Mouse (Mus musculus) heart, postnatal 14 days (tissue): ENCODE measurements at regions not wholly inside any gene's neighbourhood (a gene's known extent, or its start where the extent isn't known, plus 50 kb on each side); places are given as distances from the start of the nearest gene placed in this dataset.
"Not testable (repeated sequence)": the region's sequence is repeated elsewhere in the genome, so short reads cannot be mapped to it uniquely, and the experiment has no call there.

Experiments
- DNase-seq, 2 experiments: peaks; one replicate each; pipeline ENCODE4 v3.0.0; 2021 to 2022
- intact Hi-C: fragments of 180-260 bp; cut with DNase I; formaldehyde crosslinking; loops from one replicate; pipeline ENCODE4 v1.15.1; 2025

- intact Hi-C loops: no loop called here
- no peak for DNase-seq
Observed at GRCm38 (mm10) chr12:27984261-27984841, 567.8 kb downstream of the Dcdc2c start.

GRCm38 (mm10) chr12:27978257-27978931, 573.8 kb downstream of the Dcdc2c start:
- intact Hi-C loops: no loop called here
- no peak for DNase-seq

GRCm38 (mm10) chr12:27977548-27978256, 574.5 kb downstream of the Dcdc2c start:
- DNase-seq: no peak
- intact Hi-C loops: no loop called here

- DNase-seq: no peak
- intact Hi-C loops: no loop called here
Observed at GRCm38 (mm10) chr12:27962908-27963307, 589.3 kb downstream of the Dcdc2c start.

DNA sequence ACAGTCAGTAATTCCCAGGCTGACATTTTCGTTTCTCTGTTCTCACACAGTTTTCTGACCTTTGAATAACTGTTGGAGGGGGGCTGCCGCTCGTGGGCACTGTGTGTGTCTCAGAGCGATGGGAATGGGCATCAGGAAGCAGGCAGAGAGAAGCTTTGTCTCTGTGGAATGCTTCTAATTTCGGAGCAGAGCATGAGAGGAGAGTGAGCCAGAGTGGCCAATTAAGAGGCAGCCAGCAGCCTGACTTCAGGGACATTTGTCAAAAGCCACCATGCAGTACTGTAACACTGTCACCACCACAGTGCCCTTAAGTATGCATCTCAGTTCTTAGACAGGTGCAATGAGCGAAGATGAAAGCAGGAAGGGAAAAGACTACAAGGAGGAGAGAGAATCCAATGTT, 592.1 kb downstream of the Dcdc2c start:
- intact Hi-C loops: no loop called here
- DNase-seq: no peak

GRCm38 (mm10) chr12:27947646-27948045, 604.6 kb downstream of the Dcdc2c start:
- DNase-seq: no peak
- intact Hi-C loops: no loop called here

GRCm38 (mm10) chr12:27946866-27947459, 604.6 kb upstream of the Sox11 start:
- intact Hi-C loops: no loop called here
- DNase-seq: no peak

- intact Hi-C loops: no loop called here
- DNase-seq: no peak
Observed at GRCm38 (mm10) chr12:27945411-27945810, 603.0 kb upstream of the Sox11 start.

GRCm38 (mm10) chr12:27941053-27941452, 598.7 kb upstream of the Sox11 start:
- DNase-seq: peak; percentile 14 to 38
- intact Hi-C loops: no loop called here

DNA sequence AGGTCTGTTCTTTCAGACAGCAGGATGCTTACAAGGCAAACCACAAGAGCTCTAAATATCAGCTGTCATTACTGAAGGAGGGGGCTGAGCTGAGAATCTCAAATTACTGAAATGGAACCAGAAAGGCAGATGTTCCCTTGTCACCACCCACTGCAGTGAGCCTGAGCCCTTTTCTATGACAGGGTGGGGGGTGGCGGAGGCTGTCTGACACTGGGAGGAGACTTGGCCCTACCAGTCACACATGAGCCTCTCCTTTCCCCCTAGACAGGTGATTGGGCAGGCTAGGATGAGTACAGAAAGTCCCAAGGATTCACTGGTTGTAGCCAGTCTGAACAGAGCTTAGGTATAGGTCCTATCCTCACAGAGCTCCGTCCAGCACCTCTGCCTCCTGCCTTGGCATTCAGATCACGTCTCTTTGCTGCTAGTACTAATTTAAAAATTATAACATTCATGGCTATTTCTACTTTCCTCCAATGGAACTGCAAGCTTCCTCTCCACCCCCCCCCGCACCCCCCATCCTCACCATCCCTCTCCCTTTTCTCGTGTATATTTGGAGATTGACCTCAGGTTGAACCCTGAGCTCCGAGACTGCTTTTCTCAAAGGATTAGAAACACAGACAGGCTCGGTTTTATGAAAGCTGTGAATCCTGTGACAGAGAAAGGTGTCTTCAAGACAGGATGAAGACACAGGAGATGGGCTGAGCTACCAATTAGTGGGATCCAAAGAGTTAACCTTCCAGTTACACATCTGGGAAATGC, 590.2 kb upstream of the Sox11 start:
- intact Hi-C loops: no loop called here
- DNase-seq: no peak

- DNase-seq: peak; percentile 4 to 9
- intact Hi-C loops: no loop called here
Observed at GRCm38 (mm10) chr12:27928366-27928963, 586.1 kb upstream of the Sox11 start.

DNA sequence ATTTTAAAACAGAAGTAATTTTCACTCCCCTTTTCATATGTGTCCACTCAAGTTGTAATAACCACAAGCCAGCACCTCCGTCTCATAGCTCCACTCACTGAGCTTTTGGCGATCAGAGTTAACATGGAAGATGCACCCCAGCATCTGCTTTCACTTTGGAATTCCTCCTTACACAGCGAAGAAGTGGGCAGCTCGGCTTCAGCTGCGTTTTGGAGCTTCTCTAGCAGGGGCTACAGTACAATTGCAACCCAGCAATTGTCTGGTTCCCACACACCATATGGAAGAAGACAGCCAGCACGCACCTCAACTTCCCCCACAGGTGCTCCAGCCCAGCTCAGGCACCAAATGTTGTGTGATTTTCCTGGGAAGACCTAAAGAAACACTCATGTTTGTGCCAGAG, 584.4 kb upstream of the Sox11 start:
- DNase-seq: no peak
- intact Hi-C loops: no loop called here

GRCm38 (mm10) chr12:27920607-27921006, 578.2 kb upstream of the Sox11 start:
- intact Hi-C loops: no loop called here
- DNase-seq: no peak

DNA sequence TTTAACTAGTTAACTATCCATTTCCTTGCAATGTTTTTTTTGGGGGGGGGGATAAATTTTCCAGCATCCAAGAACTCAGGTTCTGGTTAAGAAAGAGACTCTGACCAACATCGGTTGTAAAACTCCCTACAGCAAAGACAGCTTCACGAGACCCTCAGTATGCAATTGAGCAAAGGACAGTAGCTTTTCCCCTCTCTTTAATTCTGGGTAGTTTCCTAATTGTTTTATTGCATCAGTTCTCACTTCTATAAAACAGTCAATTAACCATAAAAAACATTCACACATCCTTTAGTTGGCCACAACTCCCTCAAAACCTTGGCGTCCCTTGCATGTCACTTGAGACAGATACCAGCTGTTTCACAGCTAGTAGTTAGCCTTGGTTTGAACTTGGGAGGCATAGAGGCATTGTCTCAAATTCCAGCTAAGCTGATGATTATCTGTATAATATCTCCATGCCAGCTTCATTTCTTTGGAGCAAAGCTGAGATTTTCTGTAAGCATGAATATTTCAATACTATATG, 574.1 kb upstream of the Sox11 start:
- intact Hi-C loops: no loop called here
- DNase-seq: peak in 1 of 2 experiments; percentile 42

DNA sequence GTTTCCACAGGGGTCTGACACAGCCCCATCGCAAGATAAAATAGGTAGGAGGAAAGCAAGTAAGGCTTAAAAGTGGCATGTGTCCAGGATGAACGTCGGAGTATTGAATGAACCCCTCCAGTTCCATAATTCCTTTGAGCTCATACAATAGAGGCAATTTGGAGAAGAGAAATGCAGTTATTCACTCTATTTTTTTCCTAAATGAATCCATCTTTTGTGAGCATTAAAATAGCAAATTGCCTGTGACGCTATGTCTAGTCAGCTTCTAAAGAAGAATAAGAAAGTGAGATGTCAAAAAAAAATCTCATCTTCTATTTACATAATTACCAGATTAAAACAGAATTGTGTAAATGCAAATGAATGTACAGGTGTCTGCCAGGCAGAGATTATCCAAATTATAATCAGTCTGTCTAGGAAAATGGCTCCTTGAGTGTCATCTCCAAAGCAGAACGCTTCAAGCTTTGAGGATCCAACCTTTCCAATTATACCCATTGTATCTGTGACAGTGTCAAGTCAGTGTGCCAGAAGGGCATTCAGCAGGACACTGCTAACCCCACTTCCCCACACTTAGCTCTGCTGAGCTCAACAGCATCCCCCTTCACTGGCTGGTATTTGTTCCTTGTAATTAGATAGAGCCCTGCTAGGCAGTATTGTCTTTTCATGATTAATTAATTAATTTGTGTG, 567.2 kb upstream of the Sox11 start:
- no peak for DNase-seq

GRCm38 (mm10) chr12:27896682-27897081, 554.3 kb upstream of the Sox11 start:
- DNase-seq, intact Hi-C loops: not testable (repeated sequence)

More for the DNA sequence above, 567.2 kb upstream of the Sox11 start:
- intact Hi-C loops: no loop called here

DNA sequence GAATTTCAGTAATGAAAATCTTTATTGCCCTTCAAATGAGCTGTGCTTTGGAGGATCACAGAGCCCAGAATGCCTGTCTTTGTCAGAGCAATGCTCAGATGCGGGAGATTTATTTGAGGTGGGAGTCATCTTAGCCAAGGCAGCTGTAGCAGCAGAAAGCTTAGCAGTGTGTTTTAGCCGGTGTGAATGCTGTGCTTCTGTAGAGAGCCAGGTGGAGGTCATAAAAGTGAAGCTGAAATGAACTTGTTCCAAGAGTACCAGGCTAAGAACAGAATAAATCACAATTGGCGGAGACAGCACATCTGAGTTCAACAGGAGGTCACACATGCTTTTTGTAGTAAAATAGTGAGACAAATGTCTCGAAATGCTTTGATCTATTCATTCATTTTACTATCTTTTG, 539.3 kb upstream of the Sox11 start:
- DNase-seq: no peak
- intact Hi-C loops: no loop called here

DNA sequence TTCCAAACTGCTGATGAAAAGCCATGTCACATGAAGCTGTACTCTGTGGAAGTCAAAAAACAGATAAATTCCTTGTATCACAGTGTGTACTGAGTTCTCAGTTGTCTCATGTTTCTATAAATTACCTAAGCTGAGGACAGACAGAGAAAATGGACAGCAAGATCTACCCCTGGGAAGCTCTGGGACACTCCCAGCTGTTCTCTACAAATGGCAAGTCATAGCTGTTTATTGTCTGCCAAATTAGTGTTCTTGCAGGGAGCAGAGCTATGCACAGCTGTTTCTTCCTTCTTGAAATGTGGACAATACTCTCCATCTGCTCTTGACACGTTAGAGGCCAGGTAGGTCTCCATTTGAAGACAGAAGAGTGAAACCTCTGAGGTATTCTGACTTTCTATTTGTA, 524.0 kb upstream of the Sox11 start:
- DNase-seq: no peak

DNA sequence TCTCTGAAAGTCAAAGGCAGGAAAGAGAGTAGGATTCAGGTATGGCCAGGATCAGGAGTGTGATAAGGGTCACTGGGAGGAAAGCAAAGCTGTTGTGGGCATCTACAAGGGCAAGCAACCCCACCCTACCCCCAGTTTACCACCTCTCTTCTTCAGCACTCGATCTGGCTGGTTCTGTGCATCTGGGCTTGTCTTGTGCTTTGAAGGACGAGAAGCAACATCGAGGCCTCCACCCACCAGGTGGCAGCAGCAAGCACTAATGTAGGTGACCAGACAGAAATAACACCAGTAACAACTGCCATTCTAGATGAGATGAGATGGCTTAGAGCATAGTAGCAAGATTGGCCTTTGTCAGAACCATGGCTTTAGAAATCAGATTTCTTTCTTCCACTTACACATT, 507.2 kb upstream of the Sox11 start:
- intact Hi-C loops: no loop called here
- DNase-seq: peak; percentile 5 to 12

More for the DNA sequence above, 524.0 kb upstream of the Sox11 start:
- intact Hi-C loops: no loop called here
